Mouse (Mus musculus) liver, adult 2 months (tissue): Measurements from ENCODE around the gene Trim72. TPM values are rescaled to one million over a fixed set of nuclear protein-coding genes. Genes with fewer than 3 reads are reported as not detected.

Experiments used
- DNase-seq: peaks from one replicate; pipeline ENCODE4 v3.0.0-alpha.2; 2011; ENCODE audit warnings: low read depth, low spot score; ENCODE audit errors: extremely low read depth
- H3K27ac ChIP-seq: fragments of 200-500 bp; replicated peaks from 2 replicates; pipeline ENCODE4 v1.5.1; 2012; ENCODE audit warnings: low read depth, mild to moderate bottlenecking, control low read depth, inconsistent platforms, low read length; ENCODE audit not compliant: insufficient read depth
- H3K27me3 ChIP-seq: fragments of 200-500 bp; 2 replicates; pipeline ENCODE4 v1.6.1; 2012; ENCODE audit warnings: mild to moderate bottlenecking, moderate library complexity, low read length, inconsistent platforms; ENCODE audit not compliant: control insufficient read depth, insufficient read depth
- H3K36me3 ChIP-seq: fragments of 200-500 bp; 2 replicates; pipeline ENCODE4 v1.6.1; 2012; ENCODE audit warnings: low read length, inconsistent platforms; ENCODE audit not compliant: control insufficient read depth, insufficient read depth
- H3K4me1 ChIP-seq: fragments of 200-500 bp; 2 replicates; pipeline ENCODE4 v1.6.1; 2011; ENCODE audit warnings: low read length; ENCODE audit not compliant: control insufficient read depth, insufficient read depth
- H3K4me3 ChIP-seq: fragments of 200-500 bp; 2 replicates; pipeline ENCODE4 v1.5.1; 2011; ENCODE audit warnings: low read depth, mild to moderate bottlenecking, control low read depth, low read length, moderate library complexity; ENCODE audit not compliant: insufficient read depth
- H3K79me2 ChIP-seq: fragments of 200-500 bp; 2 replicates; pipeline ENCODE4 v1.6.1; 2012; ENCODE audit warnings: inconsistent platforms, mild to moderate bottlenecking, low read length, moderate library complexity; ENCODE audit not compliant: control insufficient read depth, insufficient read depth
- H3K9ac ChIP-seq: fragments of 200-500 bp; 2 replicates; pipeline ENCODE4 v1.6.1; 2012; ENCODE audit warnings: low read depth, mild to moderate bottlenecking, control low read depth, inconsistent platforms, low read length
- CTCF ChIP-seq: fragments of 200-500 bp; IDR thresholded peaks from 2 replicates; pipeline ENCODE4 v1.5.1; 2011; ENCODE audit warnings: low read depth, low read length, control low read depth
- WGBS: fragments of 180-500 bp; shearing (Covaris S2); methylation state at CpG from one replicate; pipeline ENCODE4 v1.1.7; 2018; 5-methylcytosine and 5-hydroxymethylcytosine counted together
- polyA plus RNA-seq: library from polyadenylated mRNA; depleted of rRNA; stranded (reverse); fragments of >200 nt; gene quantifications from 2 replicates; pipeline ENCODE4 v1.2.3, GENCODE M21; 2012; rRNA removed
- total RNA-seq: library from RNA; depleted of rRNA; stranded (reverse); fragments of >200 nt; gene quantifications from 2 replicates; pipeline ENCODE4 v1.2.3, GENCODE M21; 2014; rRNA removed

The Trim72 gene
- total and polyA plus RNA-seq, 2 experiments = 0.15 to 0.28 TPM

DNA sequence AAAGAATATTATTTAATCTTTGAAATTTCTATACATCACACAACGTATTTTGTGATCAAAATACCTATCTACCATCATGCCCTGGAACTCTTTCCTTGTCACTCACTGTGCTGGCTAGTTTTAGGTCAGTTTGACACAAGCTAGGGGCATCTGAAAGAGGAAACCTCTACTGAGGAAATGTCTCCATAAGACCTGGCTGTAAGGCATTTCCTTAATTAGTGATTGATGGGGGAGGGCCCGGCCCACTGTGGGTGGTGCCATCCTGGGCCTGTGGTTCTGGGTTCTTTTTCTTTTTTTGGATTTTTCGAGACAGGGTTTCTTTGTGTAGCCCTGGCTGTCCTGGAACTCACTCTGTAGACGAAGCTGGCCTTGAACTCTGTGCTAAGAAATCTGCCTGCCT, 55.3 kb downstream of the Trim72 start:
- DNase-seq = no peak
- no peaks in the 10 kb centered on the region for H3K79me2 ChIP-seq
- H3K4me1 ChIP-seq = peaks cover 17% of the 10 kb centered on the region
- no peaks in the 10 kb centered on the region for H3K27me3 ChIP-seq
- H3K27ac ChIP-seq = no peak overlapping the region
- H3K4me3 ChIP-seq = no peak overlapping the region
- no peaks in the 10 kb centered on the region for H3K36me3 ChIP-seq
- no peak for TF ChIP-seq CTCF
- WGBS = 73% methylated on average over 4 of the region's 4 CpGs
- H3K9ac ChIP-seq = no peak overlapping the region

Other genes with a start within 250 kb of the Trim72 start
- 10.2 and 14.7 TPM in 2 replicates for gene Orai3, start 234.1 kb upstream of the Trim72 start, total RNA-seq
- 21.1 and 26.6 TPM in 2 replicates for gene Orai3, start 234.1 kb upstream of the Trim72 start, polyA plus RNA-seq
- 2.6 and 5.4 TPM in 2 replicates for gene Setd1a, start 227.3 kb upstream of the Trim72 start, total RNA-seq
- 5.5 and 7.8 TPM in 2 replicates for gene Setd1a, start 227.3 kb upstream of the Trim72 start, polyA plus RNA-seq
- gene Gm49388, start 218.3 kb upstream of the Trim72 start, total RNA-seq = not detected in 2 replicates
- not detected in 2 replicates for gene Gm49388, start 218.3 kb upstream of the Trim72 start, polyA plus RNA-seq
- gene Hsd3b7, start 203.3 kb upstream of the Trim72 start, total RNA-seq = 458 and 477 TPM in 2 replicates
- gene Hsd3b7, start 203.3 kb upstream of the Trim72 start, polyA plus RNA-seq = 1,150 and 1,162 TPM in 2 replicates
- gene Stx4a, start 179.7 kb upstream of the Trim72 start, total RNA-seq = 16.7 and 18.5 TPM in 2 replicates
- 34.7 and 38.3 TPM in 2 replicates for gene Stx4a, start 179.7 kb upstream of the Trim72 start, polyA plus RNA-seq
- gene Stx1b, start 179.4 kb upstream of the Trim72 start, total RNA-seq = 0.55 and 0.87 TPM in 2 replicates
- gene Stx1b, start 179.4 kb upstream of the Trim72 start, polyA plus RNA-seq = 7.9 TPM in 2 replicates
- gene Zfp646, start 127.7 kb upstream of the Trim72 start, total RNA-seq = 8.8 and 11.5 TPM in 2 replicates
- 6.0 and 7.4 TPM in 2 replicates for gene Zfp646, start 127.7 kb upstream of the Trim72 start, polyA plus RNA-seq
- gene Zfp668, start 127.1 kb upstream of the Trim72 start, total RNA-seq = 0.65 and 0.94 TPM in 2 replicates
- 2.1 and 2.2 TPM in 2 replicates for gene Zfp668, start 127.1 kb upstream of the Trim72 start, polyA plus RNA-seq
- 2.3 and 2.5 TPM in 2 replicates for gene Prss53, start 113.0 kb upstream of the Trim72 start, total RNA-seq
- gene Prss53, start 113.0 kb upstream of the Trim72 start, polyA plus RNA-seq = 9.2 and 12.0 TPM in 2 replicates
- gene Gm21974, start 108.5 kb upstream of the Trim72 start, total RNA-seq = not detected in 2 replicates
- not detected in 2 replicates for gene Gm21974, start 108.5 kb upstream of the Trim72 start, polyA plus RNA-seq
- gene Vkorc1, start 108.3 kb upstream of the Trim72 start, total RNA-seq = 261 and 316 TPM in 2 replicates
- 833 and 889 TPM in 2 replicates for gene Vkorc1, start 108.3 kb upstream of the Trim72 start, polyA plus RNA-seq
- 8.2 and 12.0 TPM in 2 replicates for gene Bckdk, start 99.9 kb upstream of the Trim72 start, total RNA-seq
- 17.5 and 19.8 TPM in 2 replicates for gene Bckdk, start 99.9 kb upstream of the Trim72 start, polyA plus RNA-seq
- gene Kat8, start 91.4 kb upstream of the Trim72 start, total RNA-seq = 15.8 and 18.3 TPM in 2 replicates
- 11.5 and 12.6 TPM in 2 replicates for gene Kat8, start 91.4 kb upstream of the Trim72 start, polyA plus RNA-seq
- 2.9 and 5.9 TPM in 2 replicates for gene Prss8, start 73.8 kb upstream of the Trim72 start, total RNA-seq
- gene Prss8, start 73.8 kb upstream of the Trim72 start, polyA plus RNA-seq = 3.8 and 8.6 TPM in 2 replicates
- gene Prss36, start 57.2 kb upstream of the Trim72 start, total RNA-seq = 8.1 and 8.7 TPM in 2 replicates
- gene Prss36, start 57.2 kb upstream of the Trim72 start, polyA plus RNA-seq = 17.2 and 18.2 TPM in 2 replicates
- 28.6 and 31.5 TPM in 2 replicates for gene Fus, start 36.5 kb upstream of the Trim72 start, total RNA-seq
- 64.8 and 102 TPM in 2 replicates for gene Fus, start 36.5 kb upstream of the Trim72 start, polyA plus RNA-seq
- gene Pycard, start 10.1 kb upstream of the Trim72 start, total RNA-seq = 1.5 and 2.8 TPM in 2 replicates
- 4.5 and 5.0 TPM in 2 replicates for gene Pycard, start 10.1 kb upstream of the Trim72 start, polyA plus RNA-seq
- gene Itgam, start 58.7 kb downstream of the Trim72 start, total RNA-seq = 0.60 and 0.65 TPM in 2 replicates
- gene Itgam, start 58.7 kb downstream of the Trim72 start, polyA plus RNA-seq = 0.29 and 0.83 TPM in 2 replicates
- gene Gm49368, start 58.7 kb downstream of the Trim72 start, total RNA-seq = not detected in 2 replicates
- gene Gm49368, start 58.7 kb downstream of the Trim72 start, polyA plus RNA-seq = 0.09 TPM in 1 of 2 replicates, not detected in the other
- gene Itgax, start 125.6 kb downstream of the Trim72 start, total RNA-seq = 0.46 and 0.74 TPM in 2 replicates
- 0.16 and 0.56 TPM in 2 replicates for gene Itgax, start 125.6 kb downstream of the Trim72 start, polyA plus RNA-seq
- gene Itgad, start 150.4 kb downstream of the Trim72 start, total RNA-seq = 0.09 TPM in 1 of 2 replicates, not detected in the other
- gene Itgad, start 150.4 kb downstream of the Trim72 start, polyA plus RNA-seq = 0.02 TPM in 1 of 2 replicates, not detected in the other
- gene Cox6a2, start 202.4 kb downstream of the Trim72 start, total RNA-seq = 0.28 TPM in 1 of 2 replicates, not detected in the other
- gene Cox6a2, start 202.4 kb downstream of the Trim72 start, polyA plus RNA-seq = 0.18 and 0.45 TPM in 2 replicates
- gene Armc5, start 233.4 kb downstream of the Trim72 start, total RNA-seq = 2.1 and 3.2 TPM in 2 replicates
- gene Armc5, start 233.4 kb downstream of the Trim72 start, polyA plus RNA-seq = 11.3 and 12.7 TPM in 2 replicates
- 1.8 and 2.4 TPM in 2 replicates for gene 9130023H24Rik, start 234.1 kb downstream of the Trim72 start, total RNA-seq
- gene 9130023H24Rik, start 234.1 kb downstream of the Trim72 start, polyA plus RNA-seq = 0.91 and 1.4 TPM in 2 replicates
- gene Tgfb1i1, start 242.9 kb downstream of the Trim72 start, total RNA-seq = 0.65 and 1.1 TPM in 2 replicates
- 1.6 and 2.0 TPM in 2 replicates for gene Tgfb1i1, start 242.9 kb downstream of the Trim72 start, polyA plus RNA-seq